Mouse (Mus musculus) CH12.LX (cell line): ENCODE results near the gene Zkscan3. TPM values are rescaled to one million over a fixed set of nuclear protein-coding genes. Genes with fewer than 3 reads are reported as not detected.

Experiments used
- DNase-seq: peaks from one replicate; pipeline ENCODE4 v3.0.0-alpha.2; 2013; ENCODE audit errors: extremely low read depth
- H3K27ac ChIP-seq: 2 replicates; pipeline ENCODE4 v1.5.1; 2012; ENCODE audit warnings: low read depth, mild to moderate bottlenecking, control low read depth, moderate library complexity; ENCODE audit not compliant: insufficient read depth
- H3K27me3 ChIP-seq: replicated peaks from 2 replicates; pipeline ENCODE3; 2012; ENCODE audit warnings: inconsistent platforms
- H3K36me3 ChIP-seq, 2 experiments: replicated peaks in 1 of 2; 2 replicates each; pipeline versions ENCODE3 to v1.6.1; 2012; ENCODE audit warnings: inconsistent platforms in 1 of 2, low read length in 1 of 2, mild to moderate bottlenecking in 1 of 2, mixed read lengths in 1 of 2, moderate library complexity in 1 of 2; ENCODE audit not compliant: control insufficient read depth in 1 of 2, insufficient read depth in 1 of 2
- H3K4me1 ChIP-seq, 2 experiments: 2 replicates each; pipeline ENCODE4 v1.6.1; 2012; ENCODE audit warnings: inconsistent platforms in 1 of 2, moderate library complexity in 1 of 2; ENCODE audit not compliant: insufficient read depth in 2 of 2, control insufficient read depth in 1 of 2
- H3K4me2 ChIP-seq: 2 replicates; pipeline ENCODE4 v1.6.1; 2012; ENCODE audit warnings: low read depth, mild to moderate bottlenecking, control low read depth; ENCODE audit not compliant: poor library complexity, insufficient read depth, severe bottlenecking
- H3K4me3 ChIP-seq, 3 experiments: fragments of 150-350 bp in 1 of 3; sonication (generic) in 1 of 3; replicated peaks in 1 of 3; 2 replicates each; pipeline versions ENCODE3 to v1.5.1; 2011 to 2012; ENCODE audit warnings: low read depth in 2 of 3, low read length in 2 of 3, mild to moderate bottlenecking in 2 of 3, moderate library complexity in 2 of 3, control low read depth in 1 of 3, improper control_type of control experiment in 1 of 3, inconsistent platforms in 1 of 3, mixed read lengths in 1 of 3; ENCODE audit not compliant: poor library complexity in 1 of 3
- H3K79me2 ChIP-seq: replicated peaks from 2 replicates; pipeline ENCODE4 v1.6.1; 2012; ENCODE audit warnings: mild to moderate bottlenecking, moderate library complexity; ENCODE audit not compliant: control insufficient read depth, poor library complexity, insufficient read depth, severe bottlenecking; ENCODE audit errors: extremely low read depth
- H3K9ac ChIP-seq: 2 replicates; pipeline ENCODE4 v1.6.1; 2012; ENCODE audit warnings: low read depth, mild to moderate bottlenecking, control low read depth, moderate library complexity; ENCODE audit not compliant: insufficient read depth
- H3K9me3 ChIP-seq: replicated peaks from 2 replicates; pipeline ENCODE3; 2012; ENCODE audit warnings: low read length, inconsistent platforms, mixed read lengths
- E2F4 ChIP-seq: IDR thresholded peaks from 2 replicates; pipeline ENCODE4 v1.6.1; 2011; ENCODE audit warnings: low read depth, low read length, improper control_type of control experiment; ENCODE audit not compliant: insufficient replicate concordance
- ELF1 ChIP-seq: IDR thresholded peaks from 2 replicates; pipeline ENCODE4 v1.6.1; 2014; ENCODE audit warnings: low read depth, mild to moderate bottlenecking, inconsistent platforms, low read length, improper control_type of control experiment
- EP300 ChIP-seq: IDR thresholded peaks from 2 replicates; pipeline ENCODE4 v1.6.1; 2011; ENCODE audit warnings: low read length, improper control_type of control experiment
- ETS1 ChIP-seq: conservative IDR thresholded peaks from 2 replicates; pipeline ENCODE4 v1.6.1; 2012; ENCODE audit warnings: low read depth, mild to moderate bottlenecking, inconsistent platforms, low read length, improper control_type of control experiment, moderate library complexity
- JUND ChIP-seq: conservative IDR thresholded peaks from 2 replicates; pipeline ENCODE4 v1.6.1; 2011; ENCODE audit warnings: low read depth, low read length, improper control_type of control experiment
- MAFK ChIP-seq: IDR thresholded peaks from 2 replicates; pipeline ENCODE4 v1.6.1; 2011; ENCODE audit warnings: low read length, improper control_type of control experiment; ENCODE audit not compliant: insufficient replicate concordance
- MAX ChIP-seq: IDR thresholded peaks from 2 replicates; pipeline ENCODE4 v1.6.1; 2011; ENCODE audit warnings: low read length, improper control_type of control experiment
- NRF1 ChIP-seq: IDR thresholded peaks from 2 replicates; pipeline ENCODE4 v1.6.1; 2014; ENCODE audit warnings: low read depth, mild to moderate bottlenecking, inconsistent platforms, low read length, improper control_type of control experiment, moderate library complexity
- PAX5 ChIP-seq: IDR thresholded peaks from 2 replicates; pipeline ENCODE4 v1.6.1; 2012; ENCODE audit warnings: low read length, inconsistent platforms, mixed read lengths
- POLR2A ChIP-seq: IDR thresholded peaks from 2 replicates; pipeline ENCODE4 v1.6.1; 2011; ENCODE audit warnings: low read depth, mild to moderate bottlenecking, improper control_type of control experiment, low read length
- POLR2AphosphoS2 ChIP-seq: IDR thresholded peaks from 2 replicates; pipeline ENCODE4 v1.6.1; 2011; ENCODE audit warnings: low read depth, low read length, improper control_type of control experiment
- TBP ChIP-seq: conservative IDR thresholded peaks from 2 replicates; pipeline ENCODE4 v1.6.1; 2011; ENCODE audit warnings: low read depth, low read length, improper control_type of control experiment
- TCF12 ChIP-seq: IDR thresholded peaks from 2 replicates; pipeline ENCODE4 v1.6.1; 2014; ENCODE audit warnings: low read depth, mild to moderate bottlenecking, inconsistent platforms, low read length, improper control_type of control experiment
- UBTF ChIP-seq: IDR thresholded peaks from 2 replicates; pipeline ENCODE4 v1.6.1; 2012; ENCODE audit warnings: low read depth, mild to moderate bottlenecking, inconsistent platforms, low read length, improper control_type of control experiment, moderate library complexity
- USF1 ChIP-seq: IDR thresholded peaks from 2 replicates; pipeline ENCODE4 v1.6.1; 2014; ENCODE audit warnings: low read depth, mild to moderate bottlenecking, inconsistent platforms, low read length, improper control_type of control experiment
- ZC3H11A ChIP-seq: IDR thresholded peaks from 2 replicates; pipeline ENCODE4 v1.6.1; 2012; ENCODE audit warnings: low read depth, mild to moderate bottlenecking, inconsistent platforms, low read length, improper control_type of control experiment
- ZKSCAN1 ChIP-seq: IDR thresholded peaks from 2 replicates; pipeline ENCODE4 v1.6.1; 2012; ENCODE audit warnings: low read depth, inconsistent platforms, low read length, improper control_type of control experiment, borderline replicate concordance
- dilution Hi-C: fragments of 300-500 bp; cut with MboI; formaldehyde crosslinking; loops from 2 replicates; pipeline ENCODE4 v1.14.3; 2020; ENCODE audit warnings: low sequenced_read_pairs; ENCODE audit not compliant: extremely low pct_unique_long_range_greater_than_20kb, extremely low pct_ligation_motif_present
- in situ Hi-C: fragments of 300-500 bp; cut with MboI; formaldehyde crosslinking; loops from 3 replicates; pipeline ENCODE4 v1.14.3; 2019; ENCODE audit warnings: low sequenced_read_pairs, low pct_ligation_motif_present, low pct_unique_long_range_greater_than_20kb, mixed read lengths
- polyA plus RNA-seq: library from polyadenylated mRNA; unstranded; fragments of >175 nt; gene quantifications from 2 replicates; pipeline ENCODE4 v1.2.1, GENCODE M21; 2012; ENCODE audit warnings: low read depth; ENCODE audit not compliant: insufficient read length
- total RNA-seq, 2 experiments: library from RNA; depleted of rRNA; stranded (reverse); fragments of 300-350 nt in 1 of 2; fragments of >200 nt in 1 of 2; gene quantifications; 2 replicates each; pipeline ENCODE4 v1.2.3; 2012 to 2014

The Zkscan3 gene
- total and polyA plus RNA-seq, 3 experiments: 19.1 to 32.7 (median 20.9) TPM

DNA sequence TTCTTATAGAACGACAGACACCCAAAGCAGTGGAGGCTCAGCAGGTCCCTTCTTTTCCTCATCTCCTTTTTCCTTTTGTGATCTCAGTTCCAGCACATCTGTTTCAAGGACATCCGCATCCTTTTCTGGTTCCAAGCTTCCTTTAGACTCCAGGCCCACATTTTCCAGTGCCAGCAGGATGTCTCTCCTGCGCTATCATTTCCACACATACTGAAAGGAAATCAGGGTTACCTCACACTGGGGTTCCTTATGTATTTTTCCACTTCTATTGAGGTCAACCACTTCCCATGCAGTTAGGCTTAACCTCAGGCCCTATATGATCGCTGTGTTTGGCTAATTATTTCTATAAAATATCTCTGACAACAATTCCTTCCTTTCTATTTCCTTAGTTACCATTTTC is 32.9 kb upstream of the Zkscan3 start:
- Histone ChIP-seq H3K27me3 (no peaks in the 10 kb centered on the region), H3K4me1 (peaks cover 0 to 7% of the 10 kb centered on the region in 2 experiments; a peak in 2 of 4 replicates), H3K79me2 (no peaks in the 10 kb centered on the region), H3K4me2 (no peak overlapping the region), H3K36me3 (peaks cover 0 to 14% of the 10 kb centered on the region in 2 experiments), H3K4me3 (no peak overlapping the region), H3K27ac (no peak overlapping the region), H3K9ac (no peak overlapping the region), H3K9me3 (no peaks in the 10 kb centered on the region)
- TF ChIP-seq UBTF (no peak), TCF12 (no peak), ETS1 (no peak), POLR2AphosphoS2 (no peak), E2F4 (no peak), TBP (no peak)
- in situ Hi-C loops: no loop called here
- dilution Hi-C loops: no loop called here
- DNase-seq: no peak

- Histone ChIP-seq H3K36me3 (peaks cover 0 to 7% of the 10 kb centered on the region in 2 experiments), H3K79me2 (no peaks in the 10 kb centered on the region), H3K9me3 (no peaks in the 10 kb centered on the region), H3K27me3 (no peaks in the 10 kb centered on the region), H3K4me2 (no peak overlapping the region), H3K4me3 (no peak overlapping the region), H3K4me1 (no peaks in the 10 kb centered on the region), H3K27ac (no peak overlapping the region), H3K9ac (no peak overlapping the region)
- no peak for TF ChIP-seq UBTF
- TF ChIP-seq ELF1: no peak
- TF ChIP-seq TCF12: no peak
- TF ChIP-seq EP300: no peak
- no peak for TF ChIP-seq POLR2A
- no peak for TF ChIP-seq MAX
- no peak for TF ChIP-seq ZKSCAN1
- TF ChIP-seq JUND: no peak
- TF ChIP-seq USF1: no peak
- TF ChIP-seq ZC3H11A: no peak
- no peak for TF ChIP-seq MAFK
- TF ChIP-seq PAX5: no peak
- no peak for TF ChIP-seq NRF1
- dilution Hi-C loops: no loop called here
- DNase-seq: no peak
- in situ Hi-C loops: no loop called here
Measured at GRCm38 (mm10) chr13:21427631-21428030, 25.1 kb upstream of the Zkscan3 start.
